Mouse (Mus musculus): ENCODE measurements around the gene Spata17. TPM values are rescaled to one million over a fixed set of nuclear protein-coding genes. Genes with fewer than 3 reads are reported as not detected.

Spata17 gene
- polyA plus RNA-seq, 1 experiment: not detected

DNA sequence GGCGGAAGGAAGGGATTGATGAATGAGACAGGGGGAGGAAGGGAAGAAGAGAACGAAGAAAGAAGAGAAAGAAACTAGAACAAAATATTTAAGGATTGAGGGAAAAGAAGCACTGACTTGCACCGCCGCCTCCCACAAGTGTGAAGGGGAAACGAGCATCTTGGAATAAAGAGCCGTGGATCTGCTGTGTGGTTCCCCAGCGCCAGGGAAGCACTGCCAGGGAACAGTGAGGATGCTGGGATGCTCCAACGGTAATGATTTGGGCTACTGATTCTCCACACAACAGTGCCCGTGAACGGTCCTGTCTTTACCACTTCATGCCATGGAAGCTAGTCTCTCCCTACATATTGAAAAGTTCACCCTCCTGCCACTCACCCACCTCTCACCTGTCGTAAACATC lies 89.5 kb downstream of the Spata17 start:
- no peak for TF ChIP-seq GATA1 (IDR thresholded peaks at IDR 0.05; ENCODE audit: low read length)

DNA sequence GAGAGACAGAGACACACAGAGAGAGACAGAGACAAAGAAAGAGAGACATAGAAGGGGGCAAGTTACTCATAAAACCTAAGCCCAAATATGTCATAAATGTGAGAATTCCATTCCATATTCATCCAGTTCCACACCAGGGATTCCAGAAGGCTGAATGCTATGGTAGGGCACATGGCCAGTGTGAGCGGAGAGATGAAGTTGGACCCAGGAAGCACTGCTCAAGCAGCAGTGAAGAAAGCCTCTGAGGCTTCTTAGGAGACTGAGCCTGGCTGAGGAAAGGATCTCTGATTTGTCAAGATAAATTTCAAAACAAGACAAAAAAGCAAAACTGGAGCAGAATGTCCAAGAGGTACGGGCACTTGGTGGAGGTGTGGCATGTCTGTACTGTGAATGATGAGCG lies 90.3 kb downstream of the Spata17 start:
- TF ChIP-seq GATA1 (IDR thresholded peaks at IDR 0.05; ENCODE audit: low read length): no peak

- TF ChIP-seq GATA1 (IDR thresholded peaks at IDR 0.05; ENCODE audit: low read length): no peak
These were observed 96.0 kb downstream of the Spata17 start for GRCm38 (mm10) chr1:187119300-187119699.

DNA sequence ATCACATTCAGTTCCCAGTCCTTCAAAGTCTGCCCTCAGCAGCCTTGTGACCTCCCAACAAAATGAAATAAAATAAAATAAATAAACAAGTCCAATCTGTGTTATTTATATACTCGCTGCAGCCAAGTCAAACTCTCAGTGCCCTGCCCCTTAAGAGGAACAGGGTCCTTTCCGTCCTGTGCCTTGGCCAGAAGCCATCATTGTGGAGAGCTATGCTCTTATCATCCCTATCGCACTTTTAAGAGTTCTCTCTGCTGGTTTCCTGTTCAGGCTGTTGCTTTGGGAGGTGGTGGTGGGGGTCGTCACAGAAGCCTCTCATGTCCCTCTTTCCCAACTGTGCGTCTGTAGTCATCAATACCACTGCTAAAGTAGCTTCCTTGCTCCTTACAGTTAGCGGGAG lies 97.2 kb downstream of the Spata17 start:
- no peak for TF ChIP-seq GATA1 (IDR thresholded peaks at IDR 0.05; ENCODE audit: low read length)

DNA sequence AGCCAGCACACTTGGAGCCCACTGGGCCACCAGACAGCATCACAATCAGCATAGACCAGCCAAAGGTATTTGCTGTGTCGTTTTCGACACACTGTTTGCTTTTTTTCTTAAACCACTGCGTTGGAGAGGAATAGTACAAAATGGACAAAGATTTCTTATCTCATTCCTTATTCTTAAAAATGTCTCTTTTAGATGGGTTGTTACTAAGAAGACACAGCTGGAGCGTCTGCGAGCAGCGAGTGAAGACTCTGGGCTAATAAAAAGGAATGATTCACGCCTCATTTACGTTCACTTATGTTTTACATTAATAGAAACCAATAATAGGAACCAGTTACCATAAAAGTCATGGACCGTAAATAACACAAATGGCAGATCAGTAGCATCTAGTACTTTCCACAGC lies 101.5 kb downstream of the Spata17 start:
- TF ChIP-seq GATA1 (IDR thresholded peaks at IDR 0.05; ENCODE audit: low read length): no peak

DNA sequence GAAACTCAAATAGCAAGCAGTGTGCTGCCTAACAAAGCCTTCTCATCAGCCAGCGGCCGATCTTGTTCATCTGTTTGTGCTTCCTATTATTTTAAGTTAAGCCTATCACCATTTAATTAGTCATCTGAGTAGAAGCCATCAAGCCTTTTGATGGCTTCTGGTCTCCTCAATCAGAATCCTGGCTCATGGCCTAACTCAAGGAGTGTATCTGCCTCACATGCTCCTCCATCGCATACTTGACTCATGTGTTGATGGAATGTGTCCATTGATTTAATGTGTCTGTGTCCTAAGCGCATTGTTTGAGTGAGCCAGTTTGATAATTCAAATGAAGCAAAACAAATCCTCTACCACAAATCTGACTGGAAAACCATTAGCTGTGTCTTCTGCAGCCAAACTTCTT lies 113.1 kb downstream of the Spata17 start:
- no peak for TF ChIP-seq GATA1 (IDR thresholded peaks at IDR 0.05; ENCODE audit: low read length)

DNA sequence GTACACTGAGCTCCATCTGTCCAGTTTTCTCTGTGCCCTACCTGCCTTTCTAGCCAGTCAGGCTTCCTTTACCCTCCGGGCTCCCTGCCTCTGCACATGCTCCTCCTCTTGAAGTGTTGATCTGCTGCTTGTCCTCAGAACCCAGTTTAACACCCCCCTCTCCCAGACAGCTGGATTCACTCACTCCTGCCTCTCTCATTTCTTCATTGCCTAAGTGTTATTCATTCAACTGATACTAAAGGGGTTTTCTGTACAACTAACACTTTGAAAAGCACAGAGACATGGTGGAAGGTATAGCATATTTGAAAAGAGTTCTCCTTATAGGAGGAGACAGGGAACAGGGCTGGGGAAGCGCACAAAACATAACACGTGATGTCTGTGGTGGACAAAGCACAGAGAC lies 114.1 kb downstream of the Spata17 start:
- TF ChIP-seq GATA1 (IDR thresholded peaks at IDR 0.05; ENCODE audit: low read length): no peak

GRCm38 (mm10) chr1:187100624-187101023 lies 114.6 kb downstream of the Spata17 start:
- no peak for TF ChIP-seq GATA1 (IDR thresholded peaks at IDR 0.05; ENCODE audit: low read length)

- no peak for TF ChIP-seq GATA1 (IDR thresholded peaks at IDR 0.05; ENCODE audit: low read length)
These were observed 117.0 kb downstream of the Spata17 start for GRCm38 (mm10) chr1:187098285-187098684.

DNA sequence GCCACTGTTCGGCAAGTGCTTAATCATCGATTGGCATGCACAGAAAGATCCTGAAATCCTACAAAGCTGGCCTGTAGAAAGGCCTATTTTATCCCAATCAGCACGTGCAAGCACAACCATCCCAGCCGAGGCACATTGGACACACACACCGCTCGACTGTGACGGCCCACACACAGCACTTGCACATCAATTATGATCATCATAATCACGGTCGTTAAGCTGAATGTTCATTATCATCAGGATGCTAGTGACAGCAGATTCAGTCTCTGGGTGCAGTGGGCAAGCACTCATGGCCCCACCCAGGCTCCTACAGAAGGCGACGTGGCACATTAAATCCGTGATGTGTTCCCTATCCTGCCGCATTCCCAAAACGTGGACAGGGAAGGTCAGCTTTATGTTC lies 122.7 kb downstream of the Spata17 start:
- no peak for TF ChIP-seq GATA1 (IDR thresholded peaks at IDR 0.05; ENCODE audit: low read length)

DNA sequence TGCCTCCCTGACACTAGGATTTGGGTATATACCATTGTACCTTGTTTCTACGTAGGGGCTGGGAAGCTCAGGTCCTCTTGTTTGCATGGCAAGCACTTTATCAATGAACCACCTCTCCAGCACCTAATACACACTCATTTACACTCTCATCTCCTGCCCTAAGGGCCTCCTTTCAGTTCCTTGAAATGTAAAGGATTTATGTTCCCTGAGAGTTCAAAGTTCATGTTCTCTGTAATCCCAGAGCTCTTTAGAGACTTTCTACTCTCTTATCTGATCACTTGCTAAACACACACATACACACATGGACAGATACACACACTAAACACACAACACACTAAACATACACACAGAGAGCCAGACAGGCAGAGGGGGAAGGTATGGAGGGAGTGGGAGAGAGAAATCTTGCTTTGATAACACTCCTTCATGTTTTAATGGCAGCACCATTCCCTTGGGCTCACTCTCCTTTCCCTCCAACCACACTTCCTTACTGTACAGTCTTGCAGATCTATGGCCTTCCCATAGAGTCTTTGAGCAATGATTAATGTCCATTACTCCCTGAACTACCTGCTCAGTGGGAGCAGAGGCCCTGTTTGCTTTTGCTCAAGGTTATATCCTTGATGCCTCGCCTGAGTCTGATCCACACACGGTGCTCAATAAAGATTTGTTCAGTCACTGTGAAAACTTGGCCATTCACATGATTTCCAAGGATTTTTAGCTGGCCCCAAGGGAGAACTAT lies 126.4 kb downstream of the Spata17 start:
- no peak for TF ChIP-seq GATA1 (IDR thresholded peaks at IDR 0.05; ENCODE audit: low read length)

GRCm38 (mm10) chr1:187086027-187086426 lies 129.2 kb downstream of the Spata17 start:
- TF ChIP-seq GATA1 (IDR thresholded peaks at IDR 0.05; ENCODE audit: low read length): no peak

DNA sequence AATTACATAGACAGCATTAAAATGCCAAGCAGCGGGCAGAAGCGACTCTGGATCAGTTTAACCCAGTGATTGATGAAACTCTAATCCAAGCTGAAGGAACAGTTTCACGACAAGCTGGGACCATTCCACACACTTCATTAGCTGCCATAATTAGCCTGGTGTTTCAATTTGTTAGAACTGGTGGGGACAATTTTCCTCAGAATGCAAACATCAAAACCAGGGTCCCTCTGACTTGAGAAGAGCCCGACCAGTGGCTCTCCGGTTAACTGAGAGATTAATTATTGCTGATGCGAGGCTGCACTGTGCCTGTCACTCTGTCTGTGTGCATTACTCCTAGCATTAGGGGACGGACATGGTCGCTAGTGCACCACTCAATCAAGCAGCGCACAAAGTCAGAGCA lies 137.9 kb downstream of the Spata17 start:
- no peak for TF ChIP-seq GATA1 (IDR thresholded peaks at IDR 0.05; ENCODE audit: low read length)

- TF ChIP-seq GATA1 (IDR thresholded peaks at IDR 0.05; ENCODE audit: low read length): no peak
These were observed 138.3 kb downstream of the Spata17 start for GRCm38 (mm10) chr1:187077043-187077334.

- TF ChIP-seq GATA1 (IDR thresholded peaks at IDR 0.05; ENCODE audit: low read length): no peak
These were observed 138.8 kb downstream of the Spata17 start for GRCm38 (mm10) chr1:187076198-187077042.

DNA sequence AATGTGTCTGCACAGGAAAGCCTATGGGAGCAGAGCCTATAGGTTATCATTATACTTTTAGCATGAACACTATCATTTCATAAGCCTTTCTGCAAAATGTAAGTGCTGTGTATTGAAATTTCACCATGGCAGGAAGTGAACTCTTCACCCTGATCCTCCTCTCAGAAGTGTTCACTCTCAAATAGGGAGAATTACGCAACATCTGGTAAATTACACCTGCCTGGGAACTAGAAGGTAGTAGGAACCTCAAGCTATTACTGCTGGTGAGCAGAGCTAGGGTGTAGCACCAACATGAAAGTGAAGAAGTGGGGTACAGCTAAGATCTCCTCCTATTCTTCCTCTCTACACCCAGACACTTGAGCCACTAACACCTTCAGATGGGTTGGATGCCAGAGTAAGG lies 155.4 kb downstream of the Spata17 start:
- TF ChIP-seq GATA1 (IDR thresholded peaks at IDR 0.05; ENCODE audit: low read length): no peak

DNA sequence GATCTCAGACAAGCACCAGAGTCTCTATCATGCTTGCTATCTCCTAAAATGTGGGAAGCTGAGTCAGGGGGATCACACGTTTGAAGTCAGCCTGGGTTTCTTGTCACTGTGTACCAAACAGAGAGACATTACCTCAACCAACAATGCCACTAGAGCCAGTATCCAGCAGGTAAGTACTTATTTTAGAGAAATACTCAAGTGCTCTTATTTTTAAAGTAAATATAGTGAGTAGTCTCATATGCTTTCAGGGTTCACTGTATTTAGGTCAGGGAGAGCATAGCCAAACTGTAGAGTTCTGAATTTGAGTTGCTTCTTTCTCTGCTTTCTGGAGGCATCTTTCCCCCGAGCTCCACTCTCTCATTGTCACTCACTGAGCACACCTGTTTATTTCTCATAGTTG lies 160.9 kb downstream of the Spata17 start:
- no peak for TF ChIP-seq GATA1 (IDR thresholded peaks at IDR 0.05; ENCODE audit: low read length)
